Mouse (Mus musculus) heart, adult 2 months (tissue): ENCODE results near the gene Wfdc17. TPM values are rescaled to one million over a fixed set of nuclear protein-coding genes. Genes with fewer than 3 reads are reported as not detected.

Experiments
- DNase-seq, 2 experiments: peaks; one replicate each; pipeline ENCODE4 v3.0.0; 2021
- H3K27ac ChIP-seq: fragments of 200-600 bp; 2 replicates; pipeline ENCODE4 v1.8.1; 2022
- H3K27me3 ChIP-seq: fragments of 200-500 bp; 2 replicates; pipeline ENCODE4 v1.6.1; 2012; ENCODE audit warnings: mild to moderate bottlenecking, low read length, inconsistent platforms, mixed read lengths; ENCODE audit not compliant: control insufficient read depth, insufficient read depth
- H3K36me3 ChIP-seq: fragments of 200-500 bp; 2 replicates; pipeline ENCODE4 v1.6.1; 2012; ENCODE audit warnings: low read length, inconsistent platforms; ENCODE audit not compliant: control insufficient read depth, insufficient read depth
- H3K4me1 ChIP-seq: fragments of 200-500 bp; 2 replicates; pipeline ENCODE4 v1.6.1; 2011; ENCODE audit warnings: low read length; ENCODE audit not compliant: control insufficient read depth, insufficient read depth
- H3K4me3 ChIP-seq: fragments of 200-600 bp; 2 replicates; pipeline ENCODE4 v1.8.1; 2022
- H3K79me2 ChIP-seq: fragments of 200-500 bp; replicated peaks from 2 replicates; pipeline ENCODE4 v1.6.1; 2012; ENCODE audit warnings: mild to moderate bottlenecking, inconsistent platforms, low read length, moderate library complexity, mixed read lengths; ENCODE audit not compliant: control insufficient read depth, insufficient read depth
- H3K9ac ChIP-seq: fragments of 200-500 bp; 2 replicates; pipeline ENCODE4 v1.6.1; 2012; ENCODE audit warnings: low read depth, mild to moderate bottlenecking, control low read depth, inconsistent platforms, low read length, mixed read lengths
- CTCF ChIP-seq: fragments of 200-600 bp; IDR thresholded peaks from 2 replicates; pipeline ENCODE4 v1.8.1; 2022; ENCODE audit warnings: antibody characterized with exemption, mild to moderate bottlenecking, moderate library complexity
- EP300 ChIP-seq: fragments of 200-500 bp; IDR thresholded peaks from 2 replicates; pipeline ENCODE4 v1.6.1; 2011; ENCODE audit warnings: low read depth, low read length, control low read depth; ENCODE audit not compliant: insufficient read depth
- POLR2A ChIP-seq: fragments of 200-500 bp; IDR thresholded peaks from 2 replicates; pipeline ENCODE4 v1.6.1; 2011; ENCODE audit warnings: mild to moderate bottlenecking, low read depth, low read length, control low read depth; ENCODE audit not compliant: insufficient read depth
- WGBS: fragments of 180-500 bp; shearing (Covaris S2); methylation state at CpG from one replicate; pipeline ENCODE4 v1.1.7; 2018; 5-methylcytosine and 5-hydroxymethylcytosine counted together
- intact Hi-C: fragments of 180-260 bp; cut with DNase I; formaldehyde crosslinking; loops from one replicate; pipeline ENCODE4 v1.15.1; 2025
- polyA plus RNA-seq: library from polyadenylated mRNA; depleted of rRNA; stranded (reverse); fragments of >200 nt; gene quantifications from 2 replicates; pipeline ENCODE4 v1.2.3, GENCODE M21; 2012
- total RNA-seq, 2 experiments: library from RNA; stranded (reverse); gene quantifications; 2 replicates each; pipeline ENCODE4 v1.2.3; 2021

The Wfdc17 gene
- total and polyA plus RNA-seq, 3 experiments = 4.3 to 9.0 (median 4.5) TPM

DNA sequence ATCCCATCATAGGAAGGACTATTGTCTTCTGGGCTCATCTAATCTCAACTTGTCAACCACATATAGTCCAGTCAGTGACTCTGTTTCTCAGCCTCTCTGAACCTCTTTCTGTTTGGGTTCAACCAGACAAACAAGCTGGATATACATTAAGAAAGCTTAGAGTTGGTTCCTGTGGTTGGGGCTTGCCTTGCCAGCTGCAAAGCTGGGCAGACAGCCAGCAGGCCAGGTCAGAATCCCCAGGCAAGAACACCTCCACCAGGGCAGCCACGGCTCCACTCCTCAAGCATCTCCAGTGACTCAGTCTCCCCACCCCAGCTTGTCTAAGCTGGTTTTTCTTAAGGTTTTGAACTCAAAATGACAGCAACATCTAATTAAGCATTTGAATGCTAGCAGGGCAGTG is 8.9 kb downstream of the Wfdc17 start:
- no peak for DNase-seq
- Histone ChIP-seq H3K4me1 (no peaks in the 10 kb centered on the region), H3K4me3 (no peak overlapping the region), H3K79me2 (no peaks in the 10 kb centered on the region), H3K9ac (no peak overlapping the region), H3K27me3 (no peaks in the 10 kb centered on the region), H3K27ac (no peak overlapping the region), H3K36me3 (no peaks in the 10 kb centered on the region)
- WGBS = 44% methylated on average over 1 of the region's 1 CpGs
- TF ChIP-seq EP300 = no peak
- TF ChIP-seq POLR2A = no peak
- TF ChIP-seq CTCF = no peak
- intact Hi-C loops = no loop called here

- intact Hi-C loops = no loop called here
- WGBS = 69% methylated on average over 2 of the region's 2 CpGs
Observed at GRCm38 (mm10) chr11:83713925-83714324, 10.1 kb downstream of the Wfdc17 start.

GRCm38 (mm10) chr11:83717042-83717665 is 13.4 kb downstream of the Wfdc17 start:
- no peak overlapping the region for H3K27ac ChIP-seq
- no peak for TF ChIP-seq EP300
- no peak for TF ChIP-seq POLR2A
- TF ChIP-seq CTCF = no peak
- no peaks in the 10 kb centered on the region for H3K79me2 ChIP-seq
- H3K36me3 ChIP-seq = no peaks in the 10 kb centered on the region
- no peak overlapping the region for H3K4me3 ChIP-seq
- no peaks in the 10 kb centered on the region for H3K27me3 ChIP-seq
- H3K9ac ChIP-seq = no peak overlapping the region
- H3K4me1 ChIP-seq = no peaks in the 10 kb centered on the region
- intact Hi-C loops = loop anchor here (5.0 kb wide), 1 partner anchor 45 kb away; no protein-coding TSS in a partner anchor
- no peak for DNase-seq
- WGBS = 68% methylated on average over 6 of the region's 6 CpGs

More at GRCm38 (mm10) chr11:83713925-83714324, 10.1 kb downstream of the Wfdc17 start:
- H3K27me3 ChIP-seq = no peaks in the 10 kb centered on the region
- no peak for DNase-seq
- H3K36me3 ChIP-seq = no peaks in the 10 kb centered on the region
- H3K27ac ChIP-seq = no peak overlapping the region
- H3K4me1 ChIP-seq = no peaks in the 10 kb centered on the region
- no peak overlapping the region for H3K9ac ChIP-seq
- no peaks in the 10 kb centered on the region for H3K79me2 ChIP-seq
- H3K4me3 ChIP-seq = no peak overlapping the region
- no peak for TF ChIP-seq EP300
- no peak for TF ChIP-seq POLR2A
- no peak for TF ChIP-seq CTCF

DNA sequence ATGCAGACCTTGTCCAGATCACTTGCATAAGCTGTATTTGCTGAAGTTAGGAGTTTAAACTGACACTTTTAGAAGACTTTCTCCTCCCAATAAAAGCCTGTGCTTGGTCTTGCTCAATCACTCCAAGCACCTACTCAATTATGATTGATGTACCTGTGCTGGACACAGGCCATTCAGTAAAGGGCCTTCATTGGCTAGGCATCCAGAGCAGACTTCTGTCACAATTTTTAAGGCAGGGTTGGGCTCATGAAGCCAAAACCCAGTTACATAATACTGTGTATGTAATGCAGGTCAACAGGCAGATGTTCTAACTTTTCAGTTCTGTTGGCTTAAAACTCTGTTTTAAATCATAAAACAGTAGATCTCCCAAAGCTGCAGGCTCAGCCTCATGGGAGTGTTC is 17.0 kb downstream of the Wfdc17 start:
- intact Hi-C loops = no loop called here
- Histone ChIP-seq H3K36me3 (no peaks in the 10 kb centered on the region), H3K9ac (no peak overlapping the region), H3K79me2 (no peaks in the 10 kb centered on the region), H3K27ac (no peak overlapping the region), H3K27me3 (no peaks in the 10 kb centered on the region), H3K4me3 (no peak overlapping the region), H3K4me1 (no peaks in the 10 kb centered on the region)
- no peak for DNase-seq
- no peak for TF ChIP-seq POLR2A
- no peak for TF ChIP-seq EP300
- TF ChIP-seq CTCF = no peak

DNA sequence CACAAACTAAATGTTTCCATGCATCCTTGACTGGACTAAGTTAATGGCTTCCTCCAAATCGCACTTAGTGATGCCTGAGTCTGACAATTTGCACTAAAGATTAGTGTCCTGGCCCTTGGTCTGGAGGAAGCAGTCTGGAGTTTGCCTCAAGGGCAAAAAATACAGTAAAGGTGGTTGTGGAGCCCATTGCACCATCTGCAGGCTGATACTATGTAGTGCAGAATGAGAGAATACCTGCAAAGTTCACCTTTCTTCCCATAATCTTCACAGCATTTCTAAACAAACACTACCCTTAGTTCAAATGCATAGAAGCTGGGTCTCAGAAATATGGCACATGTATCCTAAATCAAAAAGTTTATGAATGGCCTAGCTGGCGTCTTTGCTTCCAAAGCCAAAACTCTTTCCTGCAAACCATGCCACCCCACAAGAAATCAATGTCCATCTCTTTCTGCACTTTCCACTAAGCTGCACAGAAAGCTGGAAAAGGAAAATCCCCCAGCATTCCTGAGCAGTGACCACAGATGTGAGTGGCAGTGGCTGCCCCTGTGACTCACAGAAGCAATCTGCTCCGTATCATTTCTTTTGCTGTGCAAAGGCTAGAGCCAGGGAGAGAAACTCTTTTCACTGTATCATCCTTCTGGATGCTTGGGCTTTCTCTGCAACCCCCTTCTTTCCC is 25.1 kb downstream of the Wfdc17 start:
- H3K27ac ChIP-seq = no peak overlapping the region
- 54% methylated on average over 3 of the region's 3 CpGs for WGBS
- H3K9ac ChIP-seq = no peak overlapping the region

GRCm38 (mm10) chr11:83731116-83731515 is 27.3 kb downstream of the Wfdc17 start:
- Histone ChIP-seq H3K36me3 (no peaks in the 10 kb centered on the region), H3K9ac (no peak overlapping the region), H3K4me3 (no peak overlapping the region), H3K27ac (no peak overlapping the region), H3K79me2 (no peaks in the 10 kb centered on the region), H3K4me1 (no peaks in the 10 kb centered on the region), H3K27me3 (0 out of 2 replicates have a peak, but pooled peaks cover 2% of the 10 kb centered on the region)
- TF ChIP-seq CTCF (no peak), EP300 (no peak), POLR2A (no peak)
- no peak for DNase-seq
- intact Hi-C loops = loop anchor here (10.0 kb wide), 1 partner anchor 96 kb away; no protein-coding TSS in a partner anchor
- 77% methylated on average over 1 of the region's 1 CpGs for WGBS

More for the DNA sequence above, 25.1 kb downstream of the Wfdc17 start:
- no peak overlapping the region for H3K4me3 ChIP-seq
- TF ChIP-seq CTCF (peak; percentile 48), POLR2A (no peak)
- H3K4me1 ChIP-seq = no peaks in the 10 kb centered on the region
- intact Hi-C loops = no loop called here
- no peak for DNase-seq
- no peaks in the 10 kb centered on the region for H3K79me2 ChIP-seq
- H3K36me3 ChIP-seq = no peaks in the 10 kb centered on the region
- no peaks in the 10 kb centered on the region for H3K27me3 ChIP-seq
